Mouse (Mus musculus) embryonic facial prominence, embryonic 13.5 days (tissue): ENCODE results near the gene Hps4. TPM values are rescaled to one million over a fixed set of nuclear protein-coding genes. Genes with fewer than 3 reads are reported as not detected.
A peak's percentile ranks its signal among the peaks of the same experiment; 100 is the strongest.

Experiments
- ATAC-seq: fragments of 200-750 bp; cut with Nextera tagmentation; 2 replicates; pipeline ENCODE4 v1.8.0; 2017; ENCODE audit warnings: low read depth; ENCODE audit not compliant: insufficient number of reproducible peaks, insufficient read depth, low FRiP score, low TSS enrichment
- H3K27ac ChIP-seq: fragments of 300-500 bp; sonication (generic); 2 replicates; pipeline ENCODE4 v1.5.1; 2015; ENCODE audit warnings: moderate library complexity, mild to moderate bottlenecking, inconsistent platforms
- H3K27me3 ChIP-seq: fragments of 300-500 bp; sonication (generic); 2 replicates; pipeline ENCODE4 v1.6.1; 2015; ENCODE audit warnings: mild to moderate bottlenecking, inconsistent platforms
- H3K36me3 ChIP-seq: fragments of 300-500 bp; sonication (generic); 2 replicates; pipeline ENCODE4 v1.6.1; 2015; ENCODE audit warnings: mild to moderate bottlenecking, inconsistent platforms
- H3K4me1 ChIP-seq: fragments of 300-500 bp; sonication (generic); 2 replicates; pipeline ENCODE4 v1.6.1; 2015; ENCODE audit warnings: inconsistent platforms
- H3K4me2 ChIP-seq: fragments of 300-500 bp; sonication (generic); 2 replicates; pipeline ENCODE4 v1.6.1; 2015; ENCODE audit warnings: moderate library complexity, mild to moderate bottlenecking, inconsistent platforms
- H3K4me3 ChIP-seq: fragments of 300-500 bp; sonication (generic); 2 replicates; pipeline ENCODE4 v1.5.1; 2015; ENCODE audit warnings: mild to moderate bottlenecking, inconsistent platforms
- H3K9ac ChIP-seq: fragments of 300-500 bp; sonication (generic); 2 replicates; pipeline ENCODE4 v1.6.1; 2015; ENCODE audit warnings: mild to moderate bottlenecking, inconsistent platforms
- H3K9me3 ChIP-seq: fragments of 300-500 bp; sonication (generic); 2 replicates; pipeline ENCODE4 v1.6.1; 2016; ENCODE audit warnings: inconsistent platforms
- WGBS: fragments of 180-500 bp; shearing (Covaris S2); methylation state at CpG from one replicate; pipeline ENCODE4 v1.1.7; 2015; ENCODE audit warnings: mixed read lengths; 5-methylcytosine and 5-hydroxymethylcytosine counted together
- polyA plus RNA-seq: library from polyadenylated mRNA; unstranded; fragments of >200 nt; fragmentation: Nextera tagmentation; extraction: Ambion mirVana; gene quantifications from 2 replicates; pipeline ENCODE4 v1.2.1, GENCODE M21; 2015

Gene Hps4
- polyA plus RNA-seq, 1 experiment from 2014 or later, result 42.9 TPM

DNA sequence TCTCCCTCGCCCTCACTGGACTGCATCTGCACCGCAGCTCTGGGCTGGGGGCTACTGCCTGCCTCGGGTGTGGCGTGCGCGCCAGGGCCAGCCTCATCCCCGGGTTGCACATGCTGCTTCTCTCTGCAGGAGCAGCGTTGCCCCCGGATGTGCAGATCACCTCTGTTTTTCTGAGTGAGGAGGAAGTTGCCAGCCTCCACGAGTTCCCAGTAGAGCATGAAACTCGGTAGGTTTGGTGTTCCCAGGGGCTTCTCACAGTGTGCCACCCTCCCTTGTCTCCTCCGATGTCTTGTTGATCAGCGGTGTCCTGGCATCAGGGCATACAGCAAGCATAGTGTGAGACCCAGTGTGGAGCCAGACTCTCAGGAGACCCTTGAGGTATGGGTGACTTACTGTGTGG lies 26.4 kb downstream of the Hps4 start:
- Histone ChIP-seq H3K27ac (no peak overlapping the region), H3K9ac (no peak overlapping the region), H3K9me3 (no peaks in the 10 kb centered on the region), H3K36me3 (peaks cover 93% of the 10 kb centered on the region), H3K4me3 (no peak overlapping the region), H3K4me1 (no peaks in the 10 kb centered on the region), H3K27me3 (no peaks in the 10 kb centered on the region), H3K4me2 (no peak overlapping the region)
- no peak for ATAC-seq
- WGBS, result 93% methylated on average over 13 of the region's 13 CpGs

- no peak for ATAC-seq
- no peak overlapping the region; the same call in 1 of the 2 replicates for H3K27ac ChIP-seq
- no peak overlapping the region for H3K4me2 ChIP-seq
- no peaks in the 10 kb centered on the region for H3K9me3 ChIP-seq
- H3K36me3 ChIP-seq, result peaks cover 93% of the 10 kb centered on the region
- WGBS, result 93% methylated on average over 12 of the region's 12 CpGs
- H3K27me3 ChIP-seq, result no peaks in the 10 kb centered on the region
- H3K4me1 ChIP-seq, result no peaks in the 10 kb centered on the region
- H3K9ac ChIP-seq, result no peak overlapping the region
- H3K4me3 ChIP-seq, result no peak overlapping the region
Measured at GRCm38 (mm10) chr5:112370236-112370813, 27.4 kb downstream of the Hps4 start.

DNA sequence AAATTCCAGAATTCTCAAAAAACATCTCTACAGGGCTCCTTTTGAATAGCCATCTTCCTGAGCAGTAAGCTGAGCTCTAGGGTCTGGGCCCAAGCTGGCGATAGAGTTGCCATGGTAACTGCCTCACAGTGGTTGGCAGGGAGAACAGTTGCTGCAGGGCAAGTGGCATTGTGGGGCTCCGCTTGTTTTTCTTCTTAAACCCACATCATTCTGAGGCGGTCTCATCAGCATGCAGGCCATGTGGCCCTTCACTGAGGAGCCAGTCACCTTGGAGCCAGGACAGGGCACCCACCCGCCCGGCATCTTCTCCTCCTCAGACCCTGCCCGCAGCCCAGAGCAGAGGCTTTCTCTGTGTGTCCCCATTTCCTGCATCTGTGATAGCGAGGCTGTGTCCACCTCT lies 29.1 kb downstream of the Hps4 start:
- Histone ChIP-seq H3K36me3 (peaks cover 95% of the 10 kb centered on the region), H3K4me3 (no peak overlapping the region), H3K4me1 (no peaks in the 10 kb centered on the region), H3K4me2 (no peak overlapping the region), H3K9me3 (no peaks in the 10 kb centered on the region), H3K9ac (no peak overlapping the region), H3K27me3 (no peaks in the 10 kb centered on the region), H3K27ac (no peak overlapping the region)
- WGBS, result 63% methylated on average over 7 of the region's 7 CpGs
- ATAC-seq, result no peak

DNA sequence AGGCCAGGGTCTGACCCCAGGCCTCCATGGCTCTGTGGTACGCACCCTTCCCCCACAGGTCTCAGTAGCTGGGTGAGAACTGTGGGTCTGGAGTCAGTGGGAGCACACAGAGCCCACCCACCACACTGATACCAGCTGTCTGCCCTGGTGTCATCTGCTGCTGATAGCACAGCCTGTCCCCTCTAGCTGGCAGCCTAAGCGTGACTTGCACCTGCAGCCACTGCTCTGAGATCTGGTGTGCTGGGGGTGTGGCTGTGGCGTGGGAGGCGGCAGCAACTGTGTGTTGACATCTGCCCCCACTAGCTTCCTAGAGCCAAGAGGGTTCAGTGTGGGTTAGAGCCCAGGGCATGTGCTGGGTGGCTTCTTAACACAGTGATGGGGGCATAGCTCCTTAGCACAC lies 33.2 kb downstream of the Hps4 start:
- no peaks in the 10 kb centered on the region for H3K9me3 ChIP-seq
- peaks cover 87% of the 10 kb centered on the region for H3K36me3 ChIP-seq
- 84% methylated on average over 4 of the region's 4 CpGs for WGBS

DNA sequence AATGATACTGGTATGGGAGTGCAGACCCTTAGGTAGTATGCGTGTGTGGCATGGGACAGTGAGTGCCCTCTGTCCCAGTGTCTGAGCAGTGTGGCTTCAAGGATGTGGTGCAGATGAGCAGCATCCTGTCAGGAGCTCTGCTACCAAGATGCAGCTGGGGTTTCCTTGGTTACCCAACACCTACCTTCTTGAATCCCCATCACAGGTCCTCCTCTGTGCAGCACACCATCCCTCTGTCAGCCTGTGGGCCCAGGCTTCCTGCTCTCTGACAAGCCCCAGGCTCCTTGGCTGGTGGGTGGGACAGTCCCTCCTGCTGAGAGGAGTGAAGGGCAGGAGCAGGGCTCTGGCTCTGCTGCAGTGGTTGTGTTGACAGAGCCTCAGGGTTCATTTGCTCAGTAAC lies 34.5 kb downstream of the Hps4 start:
- H3K9me3 ChIP-seq, result no peaks in the 10 kb centered on the region
- no peak overlapping the region for H3K4me3 ChIP-seq
- H3K27ac ChIP-seq, result no peak overlapping the region
- no peak for ATAC-seq
- no peaks in the 10 kb centered on the region for H3K27me3 ChIP-seq
- peaks cover 76% of the 10 kb centered on the region for H3K36me3 ChIP-seq
- no peak overlapping the region for H3K4me2 ChIP-seq
- 100% methylated on average over 1 of the region's 1 CpGs for WGBS
- no peak overlapping the region for H3K9ac ChIP-seq
- H3K4me1 ChIP-seq, result peaks cover 6% of the 10 kb centered on the region; the same call in 1 of the 2 replicates

More for the DNA sequence above, 33.2 kb downstream of the Hps4 start:
- Histone ChIP-seq H3K27me3 (no peaks in the 10 kb centered on the region), H3K4me3 (no peak overlapping the region), H3K4me2 (no peak overlapping the region), H3K9ac (no peak overlapping the region), H3K27ac (no peak overlapping the region), H3K4me1 (no peaks in the 10 kb centered on the region)
- ATAC-seq, result no peak

GRCm38 (mm10) chr5:112378716-112379115 lies 35.8 kb downstream of the Hps4 start:
- Histone ChIP-seq H3K27ac (no peak overlapping the region), H3K9ac (no peak overlapping the region), H3K4me3 (no peak overlapping the region), H3K4me2 (no peak overlapping the region), H3K9me3 (no peaks in the 10 kb centered on the region), H3K4me1 (peaks cover 14% of the 10 kb centered on the region; the same call in 1 of the 2 replicates), H3K27me3 (no peaks in the 10 kb centered on the region), H3K36me3 (peaks cover 63% of the 10 kb centered on the region)
- no peak for ATAC-seq
- WGBS, result 78% methylated on average over 6 of the region's 6 CpGs

GRCm38 (mm10) chr5:112381154-112381553 lies 38.3 kb downstream of the Hps4 start:
- no peak overlapping the region for H3K27ac ChIP-seq
- WGBS, result 85% methylated on average over 11 of the region's 11 CpGs
- no peak overlapping the region for H3K4me3 ChIP-seq
- peaks cover 53% of the 10 kb centered on the region for H3K36me3 ChIP-seq
- H3K9ac ChIP-seq, result no peak overlapping the region
- H3K9me3 ChIP-seq, result no peaks in the 10 kb centered on the region
- no peak for ATAC-seq
- no peaks in the 10 kb centered on the region for H3K27me3 ChIP-seq
- H3K4me1 ChIP-seq, result peaks cover 14% of the 10 kb centered on the region; the same call in 1 of the 2 replicates
- H3K4me2 ChIP-seq, result no peak overlapping the region

GRCm38 (mm10) chr5:112382042-112382441 lies 39.2 kb downstream of the Hps4 start:
- H3K4me2 ChIP-seq, result no peak overlapping the region
- ATAC-seq, result no peak
- H3K27me3 ChIP-seq, result no peaks in the 10 kb centered on the region
- H3K9me3 ChIP-seq, result no peaks in the 10 kb centered on the region
- peaks cover 14% of the 10 kb centered on the region; the same call in 1 of the 2 replicates for H3K4me1 ChIP-seq
- WGBS, result 59% methylated on average over 8 of the region's 9 CpGs
- peaks cover 52% of the 10 kb centered on the region for H3K36me3 ChIP-seq
- H3K4me3 ChIP-seq, result no peak overlapping the region
- peak overlapping the region; percentile 72 for H3K27ac ChIP-seq
- H3K9ac ChIP-seq, result no peak overlapping the region

GRCm38 (mm10) chr5:112382641-112383330 lies 39.9 kb downstream of the Hps4 start:
- H3K36me3 ChIP-seq, result peaks cover 46% of the 10 kb centered on the region
- no peak overlapping the region for H3K4me3 ChIP-seq
- no peak overlapping the region for H3K4me2 ChIP-seq
- no peaks in the 10 kb centered on the region for H3K9me3 ChIP-seq
- peak overlapping the region; percentile 72 for H3K27ac ChIP-seq
- no peaks in the 10 kb centered on the region for H3K27me3 ChIP-seq
- 49% methylated on average over 17 of the region's 17 CpGs for WGBS
- no peak overlapping the region for H3K9ac ChIP-seq
- peaks cover 14% of the 10 kb centered on the region; the same call in 1 of the 2 replicates for H3K4me1 ChIP-seq
- ATAC-seq, result 0 out of 2 replicates have a peak, but pooled peaks have one; percentile 21

GRCm38 (mm10) chr5:112384805-112385472 lies 42.1 kb downstream of the Hps4 start:
- Histone ChIP-seq H3K4me2 (no peak overlapping the region), H3K27ac (no peak overlapping the region), H3K9ac (no peak overlapping the region), H3K27me3 (peaks cover 6% of the 10 kb centered on the region; the same call in 1 of the 2 replicates), H3K9me3 (no peaks in the 10 kb centered on the region), H3K36me3 (peaks cover 33% of the 10 kb centered on the region), H3K4me3 (no peak overlapping the region), H3K4me1 (peaks cover 14% of the 10 kb centered on the region; the same call in 1 of the 2 replicates)
- ATAC-seq, result no peak
- 88% methylated on average over 13 of the region's 13 CpGs for WGBS

DNA sequence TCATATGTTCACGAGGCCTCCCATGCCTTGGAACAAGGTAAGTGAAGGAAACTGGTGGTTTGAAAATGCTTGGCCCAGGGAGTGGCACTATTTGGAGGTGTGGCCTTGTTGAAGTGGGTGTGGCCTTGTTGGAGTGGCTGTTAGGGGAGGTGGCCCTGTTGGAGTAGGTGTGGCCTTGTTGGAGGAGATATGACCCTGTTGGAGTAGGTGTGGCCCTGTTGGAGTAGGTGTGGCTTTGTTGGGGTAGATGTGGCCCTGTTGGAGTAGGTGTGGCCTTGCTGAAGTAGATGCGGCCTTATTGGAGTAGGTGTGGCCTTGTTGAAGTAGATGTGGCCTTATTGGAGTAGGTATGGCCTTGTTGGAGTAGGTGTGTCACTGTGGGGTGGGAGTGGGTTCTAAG lies 43.1 kb downstream of the Hps4 start:
- H3K9me3 ChIP-seq, result no peaks in the 10 kb centered on the region
- no peak overlapping the region for H3K27ac ChIP-seq
- H3K27me3 ChIP-seq, result peaks cover 11% of the 10 kb centered on the region
- peaks cover 31% of the 10 kb centered on the region for H3K36me3 ChIP-seq
- H3K4me3 ChIP-seq, result no peak overlapping the region
- 85% methylated on average over 2 of the region's 2 CpGs for WGBS
- H3K4me2 ChIP-seq, result no peak overlapping the region
- no peak overlapping the region for H3K9ac ChIP-seq
- no peak for ATAC-seq
- peaks cover 14% of the 10 kb centered on the region; the same call in 1 of the 2 replicates for H3K4me1 ChIP-seq
